Mouse (Mus musculus): ENCODE results near the gene Magt1.

Magt1 gene

DNA sequence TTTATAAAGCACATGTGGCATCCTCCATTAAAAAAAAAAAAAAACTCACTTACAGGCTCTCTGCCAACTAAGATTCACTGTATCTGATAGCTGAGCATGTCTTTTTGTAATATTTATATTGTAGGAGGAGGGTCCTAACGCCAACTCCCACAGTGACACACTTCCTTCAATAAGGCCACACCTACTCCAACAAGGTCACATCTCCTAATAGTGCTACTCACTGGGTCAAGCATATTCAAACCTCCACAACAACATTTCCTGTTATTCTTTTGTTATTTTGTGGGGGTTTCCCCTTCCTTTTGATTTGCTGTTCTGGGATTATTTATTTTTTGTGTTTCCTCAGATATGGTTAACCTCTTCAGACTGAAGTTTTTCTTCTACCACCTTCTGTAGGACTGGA is 65.3 kb downstream of the Magt1 start:
- no peak for DNase-seq (ENCODE audit: low spot score in 2 of 2)

- DNase-seq (ENCODE audit: low spot score in 2 of 2): no peak
Observed at GRCm38 (mm10) chrX:105939245-105939644, 72.5 kb downstream of the Magt1 start.

GRCm38 (mm10) chrX:105937736-105938135 is 74.0 kb downstream of the Magt1 start:
- DNase-seq (ENCODE audit: low spot score in 2 of 2): no peak

DNA sequence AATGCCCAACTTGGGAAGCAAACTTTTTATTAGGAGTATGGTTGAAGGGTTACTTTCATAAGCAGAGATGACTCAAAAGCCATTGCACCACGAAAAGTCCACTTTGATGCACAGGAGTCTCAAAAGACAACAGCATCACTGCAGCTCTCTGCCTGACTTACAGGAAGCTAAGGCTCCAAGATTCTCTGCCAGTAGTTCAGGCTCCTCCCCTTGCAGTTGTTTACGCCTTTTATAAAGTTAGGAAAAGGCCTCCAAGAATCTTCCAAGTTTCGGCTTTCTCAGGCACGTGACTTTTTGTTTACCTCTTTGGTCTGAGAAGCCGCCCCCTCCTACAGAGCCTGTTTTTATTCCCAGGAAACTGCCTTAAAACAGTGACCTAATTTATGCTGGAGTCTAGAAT is 77.4 kb downstream of the Magt1 start:
- no peak for DNase-seq (ENCODE audit: low spot score in 2 of 2)

- no peak for DNase-seq (ENCODE audit: low spot score in 2 of 2)
Observed at GRCm38 (mm10) chrX:105929478-105930038, 82.1 kb downstream of the Magt1 start.

DNA sequence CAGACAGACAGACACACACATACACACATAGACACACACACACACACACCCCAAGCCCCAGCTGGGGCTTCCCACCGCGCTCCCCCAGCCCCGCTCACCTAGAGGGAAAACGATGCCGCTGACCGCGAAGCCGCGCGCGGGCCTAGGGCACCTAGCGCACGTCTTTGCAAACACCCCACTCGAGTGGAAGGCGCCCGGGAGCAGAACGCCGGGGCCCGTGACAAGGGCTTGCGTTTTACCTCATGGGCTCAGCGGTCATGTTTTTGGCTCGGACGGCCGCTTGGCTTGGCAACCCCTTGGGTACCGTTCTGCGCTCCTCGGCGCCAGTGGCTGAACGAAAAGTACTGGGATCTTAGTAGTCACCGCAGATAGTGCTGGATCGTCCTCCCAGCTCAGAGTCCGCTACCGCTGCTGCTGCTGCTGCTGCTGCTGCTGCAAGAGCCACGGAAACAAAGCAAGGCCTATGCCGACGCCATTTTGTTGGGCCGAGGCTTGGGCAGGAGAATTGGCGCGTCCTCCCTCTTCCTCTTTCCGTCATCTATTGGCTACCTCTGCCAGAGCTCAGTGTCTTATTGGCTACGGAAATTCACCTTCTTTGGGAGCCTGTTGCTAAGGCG is 82.7 kb downstream of the Magt1 start, which contains the start of gene Atrx:
Gene Atrx, minus strand, starts transcription at position 543 of the 617 bp plus-strand sequence.
- peak; percentile 75 for DNase-seq (ENCODE audit: low spot score in 2 of 2)

DNA sequence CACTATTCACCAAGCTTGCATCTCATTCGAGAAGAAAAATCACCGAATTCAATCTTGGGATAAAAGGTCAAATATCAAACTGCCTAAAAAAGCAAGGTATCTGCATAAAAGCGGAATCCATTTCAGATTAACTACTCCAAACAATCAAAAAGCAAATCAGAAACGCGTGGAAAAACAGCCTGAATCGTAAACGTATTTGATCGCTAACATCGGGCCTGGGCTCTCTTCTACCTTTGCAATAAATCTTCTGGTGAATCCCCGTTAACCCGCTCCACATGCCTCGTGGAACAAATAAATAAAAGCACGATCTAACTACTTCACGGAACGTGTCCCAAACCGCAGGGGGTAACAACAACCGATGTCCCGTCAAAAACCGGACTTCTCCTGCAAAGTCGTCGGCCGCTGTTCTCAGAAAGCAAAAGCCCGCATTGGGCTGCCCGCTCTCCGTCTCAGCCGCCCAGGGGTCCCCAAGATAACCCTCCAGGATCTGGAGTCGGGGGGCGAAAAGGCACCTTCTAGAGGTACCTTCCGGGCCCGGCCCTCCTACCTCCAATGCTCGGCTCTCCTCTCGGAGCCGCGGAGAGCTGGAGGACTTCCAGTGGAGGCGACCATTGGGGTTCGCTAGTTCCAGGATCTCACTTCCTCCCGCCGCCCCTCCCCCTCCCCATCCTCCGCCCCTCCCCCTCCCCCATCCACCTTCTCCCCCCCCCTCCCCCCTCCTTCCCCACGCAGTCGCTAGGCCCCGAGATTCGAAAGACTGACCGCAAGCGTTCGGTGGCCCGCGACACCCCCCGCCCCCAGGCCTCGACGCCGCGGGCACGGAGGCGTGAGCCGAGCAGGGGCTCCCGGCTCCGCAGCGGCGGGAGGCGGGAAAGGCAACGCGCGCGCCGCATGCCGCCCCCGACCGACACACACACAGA is 83.5 kb downstream of the Magt1 start:
- DNase-seq (ENCODE audit: low spot score in 2 of 2): peak; percentile 19 to 30

GRCm38 (mm10) chrX:105926121-105926735 is 85.5 kb downstream of the Magt1 start:
- DNase-seq (ENCODE audit: low spot score in 2 of 2): peak in 1 of 2 experiments; percentile 5

- no peak for DNase-seq (ENCODE audit: low spot score in 2 of 2)
Observed at GRCm38 (mm10) chrX:105924326-105925070, 87.2 kb downstream of the Magt1 start.

GRCm38 (mm10) chrX:105923896-105924295 is 87.8 kb downstream of the Magt1 start:
- DNase-seq (ENCODE audit: low spot score in 2 of 2): no peak

DNA sequence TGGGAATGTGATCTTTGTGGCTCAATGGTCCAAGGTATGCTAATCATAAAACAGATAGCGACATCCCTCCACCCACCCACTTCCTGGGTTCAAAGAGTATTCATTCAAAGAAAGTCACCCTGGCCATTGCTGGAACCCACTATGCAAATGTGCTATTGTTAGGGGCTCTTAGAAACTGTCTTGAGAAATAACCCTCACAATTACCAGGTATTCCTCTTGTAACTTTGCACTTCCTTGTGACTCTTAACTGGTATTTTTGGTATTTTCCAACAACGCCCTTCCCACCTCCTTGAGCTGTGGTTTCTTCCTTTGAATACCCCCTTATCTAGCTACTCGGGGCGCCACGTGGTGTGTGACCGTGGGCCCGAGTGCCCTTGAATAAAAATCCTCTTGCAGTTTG is 88.7 kb downstream of the Magt1 start:
- DNase-seq (ENCODE audit: low spot score in 2 of 2): peak in 1 of 2 experiments; percentile 2

DNA sequence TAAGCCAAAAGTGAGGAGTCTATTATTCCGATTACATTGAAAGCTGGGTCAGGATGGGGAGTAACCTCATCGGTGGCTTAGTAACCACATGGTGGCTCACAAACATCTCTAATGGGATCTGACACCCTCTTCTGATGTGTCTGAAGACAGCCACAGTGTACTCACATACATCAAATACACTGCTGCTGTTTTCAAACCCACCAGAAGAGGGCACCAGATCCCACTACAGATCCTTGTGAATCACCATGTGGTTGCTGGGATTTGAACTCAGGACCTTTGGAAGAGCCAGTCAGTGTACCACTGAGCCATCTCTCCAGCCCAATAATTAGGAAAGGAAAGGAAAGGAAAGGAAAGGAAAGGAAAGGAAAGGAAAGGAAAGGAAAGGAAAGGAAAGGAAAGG is 90.3 kb downstream of the Magt1 start:
- DNase-seq (ENCODE audit: low spot score in 2 of 2): peak; percentile 35 to 41
